Mouse (Mus musculus) Patski (cell line): ENCODE results near the gene Kcnb1. TPM values are rescaled to one million over a fixed set of nuclear protein-coding genes. Genes with fewer than 3 reads are reported as not detected.

Source experiments
- ATAC-seq: fragments of 100-300 bp; one replicate; pipeline ENCODE4 v1.8.0; 2021
- CTCF ChIA-PET: fragments of 350-600 bp; sonication (Branson Sonifier 250); formaldehyde crosslinking; loops from one replicate; lab custom pipeline; 2022; ENCODE audit warnings: inconsistent platforms; lab: Charles Lee
- POLR2A ChIA-PET: fragments of 350-600 bp; sonication (Branson Sonifier 250); formaldehyde crosslinking; loops from one replicate; lab custom pipeline; 2022; ENCODE audit warnings: antibody characterized with exemption, inconsistent platforms; lab: Charles Lee
- DNase-seq: peaks from one replicate; pipeline ENCODE4 v3.0.0-alpha.2; 2011; ENCODE audit warnings: low read depth, low spot score
- H3K27me3 ChIP-seq: fragments of 371-371 bp; one replicate; pipeline ENCODE4 v1.5.1; 2021
- CTCF ChIP-seq: fragments of 100-300 bp; IDR thresholded peaks from one replicate; pipeline ENCODE4 v1.5.1; 2021
- in situ Hi-C: fragments of 300-500 bp; cut with MboI; formaldehyde crosslinking; loops from 3 replicates; pipeline ENCODE4 v1.11.1; 2018; ENCODE audit warnings: low pct_unique_long_range_greater_than_20kb, mixed read lengths
- polyA plus RNA-seq: library from polyadenylated mRNA; unstranded; gene quantifications from one replicate; pipeline ENCODE4 v1.2.3, GENCODE M21; 2021

The Kcnb1 gene
- polyA plus RNA-seq = 1.5 TPM

DNA sequence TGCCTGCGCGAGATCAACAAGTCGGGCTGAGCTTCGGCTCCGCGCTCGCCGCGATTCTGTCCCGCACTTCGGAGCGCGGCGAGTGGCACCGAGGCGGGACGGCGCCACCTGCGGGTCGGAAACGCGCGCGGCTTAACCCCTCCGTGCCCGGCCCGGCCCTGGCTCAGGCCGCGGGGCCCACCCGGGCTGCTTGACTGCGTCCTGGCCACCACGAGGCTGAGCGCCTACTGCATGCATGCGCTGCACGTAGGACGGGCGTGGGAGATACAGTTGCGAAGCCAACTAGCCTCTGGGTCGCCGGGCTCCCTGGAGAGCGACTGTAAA lies at the start of gene Kcnb1:
Gene Kcnb1, minus strand, starts transcription at position 80 of the 324 bp plus-strand sequence.
- ChIA-PET CTCF (interaction anchor here (0.8 to 2.2 kb wide), 2 partner anchors 9 to 118 kb away, joined by 3 to 14 read pairs; no protein-coding TSS in a partner anchor), POLR2A (no interaction called here)
- peak; percentile 3 for ATAC-seq
- H3K27me3 ChIP-seq = no peaks in the 10 kb centered on the region
- no peak for TF ChIP-seq CTCF
- in situ Hi-C loops = no loop called here
- no peak for DNase-seq

DNA sequence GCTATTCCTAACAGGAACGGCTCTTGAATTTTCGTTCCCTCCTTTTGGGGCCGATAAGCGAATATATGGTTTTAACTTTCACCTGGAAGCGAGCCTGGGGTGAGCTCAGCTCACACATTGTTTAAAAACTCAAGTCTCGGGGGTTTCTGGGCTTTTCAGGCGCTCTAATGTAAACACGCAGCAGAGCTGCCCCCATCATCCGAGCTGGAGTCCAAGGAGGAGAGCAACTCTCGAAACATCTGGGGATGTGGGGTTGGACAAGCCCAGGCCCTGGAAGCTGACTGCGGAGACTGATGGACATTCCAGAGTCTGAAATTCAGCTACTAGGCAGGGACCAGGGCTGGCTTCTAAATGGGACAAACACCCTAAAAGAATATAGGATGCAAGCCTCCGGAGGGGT lies 49.3 kb upstream of the Kcnb1 start:
- DNase-seq (no peak), ATAC-seq (no peak)
- ChIA-PET CTCF (no interaction called here), POLR2A (no interaction called here)
- TF ChIP-seq CTCF = no peak
- in situ Hi-C loops = no loop called here
- H3K27me3 ChIP-seq = no peaks in the 10 kb centered on the region

DNA sequence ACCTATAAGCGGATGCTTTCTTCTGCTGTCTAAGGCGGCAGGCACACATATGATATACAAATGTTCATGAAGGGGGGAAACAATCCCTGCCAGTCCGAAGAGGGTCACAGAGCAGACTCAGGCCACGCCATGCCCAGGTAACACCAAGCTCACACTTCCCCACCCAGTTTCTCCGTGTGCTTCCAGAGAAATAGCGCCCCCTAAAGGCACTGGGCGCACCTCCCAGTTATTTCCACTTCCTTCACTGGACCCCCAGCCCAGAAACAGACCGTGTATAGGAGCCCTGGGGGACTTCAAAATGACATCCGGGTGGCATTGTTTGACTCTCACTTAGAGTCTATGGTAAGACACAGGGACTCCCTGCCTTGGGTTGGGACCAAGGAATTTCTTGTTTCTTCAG lies 47.3 kb upstream of the Kcnb1 start:
- ChIA-PET POLR2A (no interaction called here), CTCF (interaction anchor here (0.7 kb wide), 1 partner anchor 15 kb away, joined by 3 read pairs; no protein-coding TSS in a partner anchor)
- in situ Hi-C loops = no loop called here
- DNase-seq (no peak), ATAC-seq (no peak)
- TF ChIP-seq CTCF = no peak
- H3K27me3 ChIP-seq = no peaks in the 10 kb centered on the region

DNA sequence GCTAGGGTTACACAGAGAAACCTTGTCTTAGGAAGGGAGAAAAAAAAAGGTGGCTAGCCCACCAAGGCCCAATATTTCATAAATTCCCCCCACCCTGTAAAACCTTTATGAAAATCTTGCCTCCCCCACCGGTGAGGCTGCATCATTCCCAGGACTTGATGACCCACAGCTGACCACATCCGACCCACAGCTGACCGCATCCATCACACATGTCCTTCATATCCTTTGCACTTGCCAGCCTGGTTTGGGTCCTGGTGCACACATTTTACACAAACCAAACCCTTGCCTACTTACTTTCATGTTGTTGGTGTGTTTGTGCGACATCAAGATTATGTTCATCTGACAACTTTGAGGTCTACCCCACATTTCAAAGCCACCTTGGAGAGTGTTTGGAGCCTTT lies 46.2 kb upstream of the Kcnb1 start:
- TF ChIP-seq CTCF = no peak
- H3K27me3 ChIP-seq = no peaks in the 10 kb centered on the region
- ChIA-PET CTCF (interaction anchor here (1.5 kb wide), 1 partner anchor 11 kb away, joined by 3 read pairs; no protein-coding TSS in a partner anchor), POLR2A (no interaction called here)
- in situ Hi-C loops = no loop called here
- DNase-seq (no peak), ATAC-seq (no peak)

DNA sequence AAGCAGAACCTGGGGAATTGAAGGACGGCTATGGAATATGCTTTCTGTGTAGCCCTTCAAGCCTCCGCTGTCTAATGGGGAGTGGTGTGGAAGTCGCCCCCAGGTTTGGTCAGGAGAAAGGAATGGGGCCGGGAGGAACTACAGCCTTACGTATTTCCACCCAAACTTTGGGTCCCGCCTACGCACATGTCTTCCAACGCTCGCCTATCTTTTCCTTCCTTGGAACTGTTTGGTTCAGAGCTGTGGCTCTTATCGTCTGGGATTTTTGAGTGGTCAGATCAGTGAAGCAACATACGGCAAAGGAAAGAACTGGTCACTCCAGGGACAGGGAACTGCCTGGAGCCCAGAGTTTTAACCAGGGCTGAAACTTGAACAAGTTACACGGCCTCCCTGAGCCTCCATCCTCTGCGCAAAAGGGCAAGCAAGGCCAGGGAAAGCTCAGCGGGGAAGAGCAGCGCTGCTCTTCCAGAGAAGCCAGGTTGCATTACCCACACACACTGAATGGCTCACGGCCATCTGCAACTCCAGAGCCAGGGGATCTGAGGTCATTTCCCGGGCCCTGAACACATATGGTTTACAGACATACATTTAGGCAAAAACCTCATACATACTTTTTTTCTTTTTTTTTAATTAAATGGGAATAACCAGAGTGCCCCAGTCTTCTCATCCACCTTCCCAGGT lies 45.5 kb upstream of the Kcnb1 start:
- ChIA-PET POLR2A (no interaction called here), CTCF (interaction anchor here (1.5 kb wide), 1 partner anchor 12 kb away, joined by 3 read pairs; no protein-coding TSS in a partner anchor)
- ATAC-seq (no peak), DNase-seq (no peak)
- H3K27me3 ChIP-seq = no peaks in the 10 kb centered on the region
- TF ChIP-seq CTCF = no peak
- in situ Hi-C loops = no loop called here

DNA sequence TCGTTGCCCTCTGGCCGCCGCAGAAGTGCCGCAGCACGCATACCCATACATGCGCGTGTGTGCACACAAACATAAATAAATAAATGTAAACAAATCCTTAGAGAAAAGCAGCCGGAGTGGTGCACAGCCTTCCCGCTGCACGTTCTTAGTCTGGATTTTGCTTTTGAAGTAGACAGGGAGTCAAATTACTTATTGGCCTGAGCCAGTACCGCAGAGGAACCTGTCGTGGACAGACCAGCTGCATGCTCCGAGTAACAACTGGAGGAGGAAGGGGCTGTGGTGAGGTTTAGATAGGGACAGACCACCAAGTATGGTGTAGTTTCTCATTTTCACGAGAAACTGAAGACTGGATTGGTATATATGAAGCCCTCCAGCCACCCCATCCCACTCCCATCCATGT lies 43.8 kb upstream of the Kcnb1 start:
- no peak for ATAC-seq
- CTCF ChIA-PET = no interaction called here

DNA sequence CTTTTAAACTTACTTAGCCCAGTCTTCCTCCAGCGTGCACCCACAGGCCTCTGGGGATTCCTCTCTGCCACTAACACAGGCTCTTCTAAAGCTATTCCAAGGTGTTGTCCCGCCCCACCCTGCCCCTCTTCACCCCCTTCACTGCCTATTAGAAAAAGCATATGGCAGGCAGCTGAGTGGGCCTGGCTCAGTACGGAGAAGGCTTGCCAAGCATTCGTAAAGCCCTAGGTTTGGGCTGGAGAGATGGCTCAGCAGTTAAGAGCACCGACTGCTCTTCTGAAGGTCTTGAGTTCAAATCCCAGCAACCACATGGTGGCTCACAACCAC lies 43.0 kb upstream of the Kcnb1 start:
- ATAC-seq (no peak), DNase-seq (no peak)
- ChIA-PET POLR2A (no interaction called here), CTCF (no interaction called here)
- TF ChIP-seq CTCF = no peak
- in situ Hi-C loops = no loop called here
- no peaks in the 10 kb centered on the region for H3K27me3 ChIP-seq

More for the DNA sequence above, 43.8 kb upstream of the Kcnb1 start:
- H3K27me3 ChIP-seq = no peaks in the 10 kb centered on the region
- TF ChIP-seq CTCF = no peak
- POLR2A ChIA-PET = no interaction called here
- in situ Hi-C loops = no loop called here
- DNase-seq = no peak

DNA sequence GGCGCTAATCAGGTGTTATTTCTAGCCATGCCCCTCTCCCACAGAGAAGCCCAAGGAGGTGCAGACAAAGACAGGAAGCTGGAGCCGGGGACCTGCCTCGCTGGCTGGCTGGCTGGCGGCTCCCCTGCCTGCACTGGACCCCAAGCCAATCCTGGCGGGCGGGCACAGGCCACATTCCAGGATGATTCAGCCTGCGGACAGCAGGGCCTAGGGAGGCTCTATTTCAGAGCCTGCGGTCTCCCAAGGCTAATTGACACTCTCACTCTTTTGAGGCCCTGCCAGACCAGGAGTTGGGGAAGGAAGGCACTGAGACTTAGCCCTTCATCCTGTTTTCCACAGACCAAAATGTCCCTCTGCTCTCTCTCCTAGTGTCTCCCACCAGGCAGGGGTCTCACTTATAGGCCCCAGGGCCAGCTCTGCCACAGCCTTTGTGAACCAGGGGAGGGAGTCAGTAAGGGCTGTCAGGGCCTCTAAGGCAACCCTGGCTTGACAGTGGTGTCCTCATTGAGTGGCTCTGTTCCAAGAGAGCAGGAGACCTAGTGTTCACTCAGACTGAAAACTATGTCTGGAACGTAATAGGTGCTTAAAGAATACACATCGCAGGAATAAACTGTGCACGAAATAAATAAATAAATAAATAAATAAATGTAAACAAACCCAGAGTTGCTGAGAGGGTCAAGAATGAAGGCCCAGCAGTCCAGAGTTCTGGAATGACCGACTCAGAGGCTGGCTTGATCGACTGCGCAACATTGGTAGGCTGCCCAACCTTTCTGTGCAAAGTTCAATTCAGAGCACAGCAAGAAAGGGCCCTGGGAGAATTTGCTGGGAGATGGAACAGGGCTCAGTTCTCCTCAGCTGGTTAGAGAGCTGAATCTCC lies 42.4 kb upstream of the Kcnb1 start:
- ChIA-PET CTCF (interaction anchor here (2.6 to 6.5 kb wide), 2 partner anchors 10 to 48 kb away, joined by 7 to 35 read pairs; no protein-coding TSS in a partner anchor), POLR2A (no interaction called here)
- ATAC-seq (peak; percentile 90), DNase-seq (peak; percentile 68)
- no peak for TF ChIP-seq CTCF
- H3K27me3 ChIP-seq = no peaks in the 10 kb centered on the region
- in situ Hi-C loops = no loop called here

DNA sequence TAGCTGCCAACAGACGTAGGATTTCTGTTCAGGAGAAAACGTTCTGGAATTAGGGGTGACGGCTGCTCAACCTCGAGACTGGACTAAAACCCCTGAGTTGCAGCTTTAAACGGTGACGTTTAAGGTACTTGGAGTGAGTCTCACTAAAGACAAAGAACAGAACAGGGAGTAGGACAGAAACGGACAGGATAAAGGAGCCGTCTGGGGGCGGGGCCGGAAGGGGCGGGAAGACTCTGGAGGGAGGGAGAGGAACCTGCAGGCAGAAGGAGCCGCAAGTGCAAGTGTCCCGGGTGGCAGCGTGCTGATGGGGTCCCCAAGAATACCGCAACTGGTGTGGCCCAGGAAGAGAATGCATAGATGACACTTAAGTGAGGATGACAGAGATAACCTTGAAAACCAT lies 40.6 kb upstream of the Kcnb1 start:
- in situ Hi-C loops = no loop called here
- DNase-seq = no peak
- ATAC-seq = no peak

DNA sequence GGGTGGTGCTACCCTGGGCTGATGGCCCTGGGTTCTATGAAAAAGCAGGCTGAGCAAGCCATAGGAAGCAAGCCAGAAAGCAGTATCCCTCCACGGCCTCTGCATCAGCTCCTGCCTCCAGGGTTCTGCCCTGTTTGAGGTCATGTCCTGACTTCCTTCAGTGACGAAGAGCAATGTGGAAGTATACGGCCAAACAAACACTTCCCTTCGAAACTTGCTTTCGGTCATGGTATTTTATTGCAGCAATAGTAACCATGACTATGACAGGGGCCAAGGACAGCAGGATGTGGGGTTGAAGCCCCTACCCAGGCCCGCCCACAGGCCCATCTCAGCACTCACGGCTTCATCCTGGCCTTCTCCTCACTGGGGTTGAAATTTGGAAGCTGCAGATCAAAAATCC lies 35.0 kb upstream of the Kcnb1 start:
- ChIA-PET CTCF (interaction anchor here (0.9 kb wide), 1 partner anchor 193 kb away, joined by 3 read pairs; no protein-coding TSS in a partner anchor), POLR2A (interaction anchor here (0.6 kb wide), 1 partner anchor 52 kb away, joined by 3 read pairs; no protein-coding TSS in a partner anchor)
- TF ChIP-seq CTCF = no peak
- ATAC-seq = no peak
- no peaks in the 10 kb centered on the region for H3K27me3 ChIP-seq
- in situ Hi-C loops = loop anchor here (5.0 kb wide), 2 partner anchors 52 to 197 kb away; partner anchors contain the start of gene Slc9a8
- DNase-seq = no peak

More for the DNA sequence above, 40.6 kb upstream of the Kcnb1 start:
- no peaks in the 10 kb centered on the region for H3K27me3 ChIP-seq
- no peak for TF ChIP-seq CTCF
- CTCF ChIA-PET = interaction anchor here (2.6 to 6.5 kb wide), 2 partner anchors 8 to 49 kb away, joined by 7 to 35 read pairs; no protein-coding TSS in a partner anchor
- POLR2A ChIA-PET = interaction anchor here (0.9 kb wide), 1 partner anchor 191 kb away, joined by 4 read pairs; the partner anchor contains the start of gene Slc9a8
